Mouse (Mus musculus) CH12F3 (cell line): ENCODE data around the gene Gpr142.

ENCODE experiments used
- in situ Hi-C: fragments of 300-500 bp; cut with MboI; formaldehyde crosslinking; loops from 2 replicates; pipeline ENCODE4 v1.14.3; 2020; ENCODE audit warnings: low sequenced_read_pairs

Gpr142 gene

GRCm38 (mm10) chr11:114798624-114799023, at the start of gene Gpr142:
TSS of gene Gpr142 (plus strand) at chr11:114798924.
- in situ Hi-C loops = loop anchor here (5.0 kb wide), 1 partner anchor 46 kb away; no protein-coding TSS in a partner anchor

GRCm38 (mm10) chr11:114764820-114765818, 33.6 kb upstream of the Gpr142 start, which contains the start of gene Kif19a:
TSS of gene Kif19a (plus strand) at chr11:114765388.
- in situ Hi-C loops = no loop called here

- in situ Hi-C loops = no loop called here
Measured at GRCm38 (mm10) chr11:114769911-114770310, 28.8 kb upstream of the Gpr142 start.

- in situ Hi-C loops = no loop called here
Measured at GRCm38 (mm10) chr11:114771896-114772295, 26.8 kb upstream of the Gpr142 start.

- in situ Hi-C loops = no loop called here
Measured at GRCm38 (mm10) chr11:114780076-114780475, 18.6 kb upstream of the Gpr142 start.

- in situ Hi-C loops = no loop called here
Measured at GRCm38 (mm10) chr11:114785892-114786291, 12.8 kb upstream of the Gpr142 start.

- in situ Hi-C loops = no loop called here
Measured at GRCm38 (mm10) chr11:114786326-114786725, 12.4 kb upstream of the Gpr142 start.

- in situ Hi-C loops = no loop called here
Measured at GRCm38 (mm10) chr11:114787611-114788010, 11.1 kb upstream of the Gpr142 start.

GRCm38 (mm10) chr11:114789061-114789714, 9.5 kb upstream of the Gpr142 start:
- in situ Hi-C loops = no loop called here

- in situ Hi-C loops = no loop called here
Measured at GRCm38 (mm10) chr11:114789716-114790115, 9.0 kb upstream of the Gpr142 start.

- in situ Hi-C loops = no loop called here
Measured at GRCm38 (mm10) chr11:114790171-114790570, 8.6 kb upstream of the Gpr142 start.

GRCm38 (mm10) chr11:114790841-114791240, 7.9 kb upstream of the Gpr142 start:
- in situ Hi-C loops = no loop called here

GRCm38 (mm10) chr11:114791351-114791889, 7.3 kb upstream of the Gpr142 start:
- in situ Hi-C loops = no loop called here

- in situ Hi-C loops = no loop called here
Measured at GRCm38 (mm10) chr11:114791891-114792411, 6.8 kb upstream of the Gpr142 start.

GRCm38 (mm10) chr11:114792931-114793494, 5.7 kb upstream of the Gpr142 start:
- in situ Hi-C loops = no loop called here

- in situ Hi-C loops = no loop called here
Measured at GRCm38 (mm10) chr11:114793868-114794545, 4.7 kb upstream of the Gpr142 start.

- in situ Hi-C loops = loop anchor here (5.0 kb wide), 1 partner anchor 42 kb away; no protein-coding TSS in a partner anchor
Measured at GRCm38 (mm10) chr11:114794691-114795090, 4.0 kb upstream of the Gpr142 start.

- in situ Hi-C loops = loop anchor here (5.0 kb wide), 1 partner anchor 43 kb away; no protein-coding TSS in a partner anchor
Measured at GRCm38 (mm10) chr11:114795231-114795746, 3.4 kb upstream of the Gpr142 start.

- in situ Hi-C loops = loop anchor here (5.0 kb wide), 1 partner anchor 44 kb away; no protein-coding TSS in a partner anchor
Measured at GRCm38 (mm10) chr11:114795848-114796322, 2.8 kb upstream of the Gpr142 start, which contains the start of gene Btbd17. TSS of gene Btbd17 (minus strand) at chr11:114795945.
